Mouse (Mus musculus): ENCODE measurements around the gene Stk16. TPM values are rescaled to one million over a fixed set of nuclear protein-coding genes. Genes with fewer than 3 reads are reported as not detected.
A peak's percentile ranks its signal among the peaks of the same experiment; 100 is the strongest.

Gene Stk16
- polyA plus RNA-seq, 1 experiment from 2014 or later, result 54.4 TPM

DNA sequence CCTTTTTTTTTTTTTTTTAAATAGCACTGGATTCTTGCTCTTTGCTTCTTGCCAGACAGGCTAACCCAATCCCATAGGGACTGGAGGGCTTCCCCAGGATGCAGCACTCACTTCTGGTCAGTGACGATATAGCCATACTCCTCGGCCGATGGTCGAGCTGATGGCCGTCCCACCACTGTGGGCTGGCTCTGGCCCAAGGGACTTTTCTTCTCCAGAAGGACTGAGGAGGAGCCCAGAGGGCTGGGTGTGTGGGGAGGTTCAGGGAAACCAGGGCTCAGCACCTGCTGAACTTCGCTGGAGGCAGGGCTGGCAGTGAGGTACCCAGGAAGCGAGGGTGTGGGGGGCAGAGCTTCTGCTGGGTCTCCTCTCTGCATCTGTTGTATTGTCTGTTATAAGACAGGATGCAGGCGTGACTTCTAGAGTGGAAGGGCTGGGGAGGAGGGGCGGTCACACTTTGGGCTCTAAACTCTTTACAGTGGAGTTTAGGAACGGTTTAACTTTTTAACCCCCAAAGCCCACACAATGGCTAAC, 44.9 kb downstream of the Stk16 start:
- no peak overlapping the region for H3K4me3 ChIP-seq (ENCODE audit: low read depth, low read length)
- no peaks in the 10 kb centered on the region for H3K36me3 ChIP-seq (ENCODE audit: control insufficient read depth, insufficient read depth)
- ATAC-seq, result no peak
- H3K9me3 ChIP-seq (ENCODE audit: control insufficient read depth), result no peaks in the 10 kb centered on the region
- no peaks in the 10 kb centered on the region for H3K27me3 ChIP-seq (replicated peaks; ENCODE audit: control insufficient read depth, insufficient read depth, low read length)
- H3K4me2 ChIP-seq (replicated peaks; ENCODE audit: low read depth), result no peak overlapping the region
- H3K27ac ChIP-seq (ENCODE audit: low read depth, low read length), result no peak overlapping the region
- no peak overlapping the region for H3K9ac ChIP-seq (ENCODE audit: low read depth, low read length)
- TF ChIP-seq CTCF (IDR thresholded peaks at IDR 0.05; ENCODE audit: low read depth), result no peak
- WGBS, result 58% methylated on average over 10 of the region's 10 CpGs
- H3K4me1 ChIP-seq (replicated peaks; ENCODE audit: control insufficient read depth, insufficient read depth, low read length), result no peaks in the 10 kb centered on the region

DNA sequence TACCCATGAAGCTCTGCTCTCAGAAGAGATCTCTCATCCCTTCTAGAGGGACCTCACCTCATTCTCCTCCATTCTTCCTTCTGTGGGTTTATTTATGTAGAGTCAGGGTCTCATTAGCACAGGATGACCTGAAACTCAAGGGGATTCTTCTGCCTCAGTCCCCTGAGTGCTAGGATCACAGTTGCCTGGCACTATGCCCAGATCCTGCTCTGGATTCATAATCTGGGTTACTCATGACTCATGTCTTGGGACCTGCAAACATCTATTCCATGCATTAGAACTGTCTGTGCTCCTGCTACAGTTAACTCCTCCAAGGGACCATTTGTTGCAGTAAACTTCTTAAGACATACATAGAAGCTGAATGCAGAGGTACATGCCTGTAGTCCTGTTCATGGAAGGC, 50.6 kb downstream of the Stk16 start:
- Histone ChIP-seq H3K27me3 (replicated peaks; ENCODE audit: control insufficient read depth, insufficient read depth, low read length) (peaks cover 37% of the 10 kb centered on the region), H3K36me3 (ENCODE audit: control insufficient read depth, insufficient read depth) (no peaks in the 10 kb centered on the region), H3K9me3 (ENCODE audit: control insufficient read depth) (no peaks in the 10 kb centered on the region), H3K4me1 (replicated peaks; ENCODE audit: control insufficient read depth, insufficient read depth, low read length) (no peaks in the 10 kb centered on the region), H3K9ac (ENCODE audit: low read depth, low read length) (no peak overlapping the region), H3K4me3 (ENCODE audit: low read depth, low read length) (no peak overlapping the region), H3K27ac (ENCODE audit: low read depth, low read length) (no peak overlapping the region), H3K4me2 (replicated peaks; ENCODE audit: low read depth) (no peak overlapping the region)
- TF ChIP-seq CTCF (IDR thresholded peaks at IDR 0.05; ENCODE audit: low read depth), result no peak
- no peak for ATAC-seq

DNA sequence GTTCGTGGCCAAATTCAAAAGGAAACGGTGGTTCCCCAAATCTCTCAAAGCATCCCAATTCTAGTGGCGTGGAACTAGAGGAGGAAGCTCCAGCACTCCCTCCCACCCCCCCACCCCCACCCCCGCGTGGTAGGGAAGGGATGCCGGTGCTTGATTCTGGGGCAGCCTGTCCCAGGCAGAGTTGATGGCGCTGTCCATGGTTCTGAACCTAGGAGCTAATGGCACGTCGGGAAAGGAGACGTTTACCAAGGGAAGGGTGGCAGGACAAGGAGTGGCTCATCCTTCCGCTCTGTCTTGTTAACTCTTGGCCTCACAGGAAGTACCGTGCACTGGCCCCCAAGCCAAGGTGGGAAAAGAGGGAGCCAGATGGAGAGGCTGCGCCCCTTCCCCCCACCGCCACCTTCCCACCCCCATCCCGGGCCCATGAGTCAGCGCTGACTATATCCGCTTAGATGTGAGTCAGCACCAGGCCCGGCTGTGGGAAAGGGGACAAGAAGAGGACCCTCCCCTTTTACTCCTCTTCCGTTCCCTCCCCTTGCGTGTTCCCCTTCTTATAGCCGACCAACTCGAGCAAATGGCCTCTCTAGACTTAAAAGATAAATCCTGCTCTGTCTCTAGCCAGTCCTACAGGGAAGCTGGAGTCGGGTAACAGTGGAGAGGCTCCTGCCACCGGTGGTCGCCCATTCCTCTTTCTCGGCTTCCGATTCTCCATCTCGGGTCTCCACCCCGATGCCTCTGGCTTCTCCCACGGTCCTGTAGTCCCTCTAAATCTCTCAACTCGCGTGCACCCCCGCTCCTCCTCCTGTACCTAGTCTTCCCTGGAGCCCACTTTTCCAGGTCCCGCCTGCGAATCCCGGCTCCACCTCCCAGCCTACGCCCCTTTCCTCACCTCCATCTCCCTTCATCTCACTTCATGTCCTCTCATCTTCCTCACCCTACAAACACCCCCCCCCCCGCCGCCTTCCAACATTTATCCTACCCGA, 52.6 kb downstream of the Stk16 start:
- peak; percentile 16; the same call in 1 of the 2 replicates for ATAC-seq
- Histone ChIP-seq H3K4me1 (replicated peaks; ENCODE audit: control insufficient read depth, insufficient read depth, low read length) (no peaks in the 10 kb centered on the region), H3K4me2 (replicated peaks; ENCODE audit: low read depth) (0 out of 2 replicates have a peak overlapping the region, but pooled peaks have one; percentile 6), H3K9me3 (ENCODE audit: control insufficient read depth) (no peaks in the 10 kb centered on the region), H3K27ac (ENCODE audit: low read depth, low read length) (no peak overlapping the region), H3K9ac (ENCODE audit: low read depth, low read length) (no peak overlapping the region), H3K36me3 (ENCODE audit: control insufficient read depth, insufficient read depth) (no peaks in the 10 kb centered on the region), H3K27me3 (replicated peaks; ENCODE audit: control insufficient read depth, insufficient read depth, low read length) (peaks cover 37% of the 10 kb centered on the region), H3K4me3 (ENCODE audit: low read depth, low read length) (no peak overlapping the region; the same call in 1 of the 2 replicates)
- TF ChIP-seq CTCF (IDR thresholded peaks at IDR 0.05; ENCODE audit: low read depth), result no peak
- WGBS, result 2% methylated on average over 39 of the region's 40 CpGs

DNA sequence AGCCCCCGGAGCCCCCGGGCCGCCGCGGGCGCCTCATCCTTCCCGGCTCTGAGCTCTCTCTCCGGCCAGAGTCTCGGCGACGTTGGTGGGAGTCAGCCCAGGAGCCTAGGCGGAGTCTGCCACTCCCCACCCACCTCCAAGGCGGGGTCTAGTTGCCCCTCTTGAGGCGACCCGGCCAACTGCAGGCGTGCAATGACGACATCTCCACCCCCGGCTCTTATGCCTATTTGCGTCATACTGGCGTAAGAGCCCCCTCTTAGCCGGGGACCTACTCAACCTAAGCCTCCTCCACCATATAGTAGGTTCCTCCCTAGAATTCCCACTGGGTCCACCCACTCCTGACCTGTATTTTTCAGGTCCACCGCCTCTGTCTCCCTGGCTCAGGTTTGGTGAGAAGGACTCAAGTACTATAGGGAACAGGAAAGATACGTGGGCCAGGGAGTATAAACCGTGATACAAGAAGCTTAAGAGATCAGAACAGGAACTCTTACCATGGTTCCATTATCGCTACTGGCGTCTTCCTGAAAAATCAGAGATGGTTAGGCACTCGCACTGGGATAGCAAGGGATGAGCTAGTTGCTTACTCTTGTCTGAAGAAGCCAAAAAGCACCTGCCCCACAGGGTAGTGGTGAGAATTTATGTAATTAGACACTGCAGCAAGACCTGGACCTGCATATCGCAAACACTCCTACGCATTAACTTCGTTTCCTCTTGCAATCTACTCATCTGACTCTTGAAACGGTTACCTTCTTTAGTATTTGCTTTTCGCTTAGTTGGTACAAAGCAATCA, 53.6 kb downstream of the Stk16 start, which contains the start of gene Ptprn:
Ptprn (minus strand) TSS at position 412 of the 790 bp plus-strand sequence.
- ATAC-seq, result no peak
- peaks cover 40% of the 10 kb centered on the region for H3K27me3 ChIP-seq (replicated peaks; ENCODE audit: control insufficient read depth, insufficient read depth, low read length)
- WGBS, result 12% methylated on average over 31 of the region's 32 CpGs
- H3K9ac ChIP-seq (ENCODE audit: low read depth, low read length), result no peak within 1 kb of the TSS
- no peaks in the 10 kb centered on the region for H3K36me3 ChIP-seq (ENCODE audit: control insufficient read depth, insufficient read depth)
- no peak within 1 kb of the TSS for H3K4me2 ChIP-seq (replicated peaks; ENCODE audit: low read depth)
- no peak for TF ChIP-seq CTCF (IDR thresholded peaks at IDR 0.05; ENCODE audit: low read depth)
- no peaks in the 10 kb centered on the region for H3K9me3 ChIP-seq (ENCODE audit: control insufficient read depth)
- H3K4me3 ChIP-seq (ENCODE audit: low read depth, low read length), result peak within 1 kb of the TSS; percentile 11; the same call in 1 of the 2 replicates
- no peak within 1 kb of the TSS for H3K27ac ChIP-seq (ENCODE audit: low read depth, low read length)
- no peaks in the 10 kb centered on the region for H3K4me1 ChIP-seq (replicated peaks; ENCODE audit: control insufficient read depth, insufficient read depth, low read length)

Small RNAs within 50 kb of the gene (microRNA-seq; reads per million reads assigned to microRNA genes)
- gene Gm27943, result not detected

Other genes starting within 250 kb of the Stk16 start
- 5.0 TPM in 2 replicates for gene Nhej1, start 85.6 kb upstream of the Stk16 start, polyA plus RNA-seq (2015; fragmentation: Nextera tagmentation; extraction: Ambion mirVana)
- gene Slc23a3, start 76.9 kb upstream of the Stk16 start, polyA plus RNA-seq (2015; fragmentation: Nextera tagmentation; extraction: Ambion mirVana), result 2.5 and 3.2 TPM in 2 replicates
- 45.6 and 45.9 TPM in 2 replicates for gene Cnppd1, start 68.1 kb upstream of the Stk16 start, polyA plus RNA-seq (2015; fragmentation: Nextera tagmentation; extraction: Ambion mirVana)
- 48.4 and 49.0 TPM in 2 replicates for gene Retreg2, start 68.1 kb upstream of the Stk16 start, polyA plus RNA-seq (2015; fragmentation: Nextera tagmentation; extraction: Ambion mirVana)
- gene Zfand2b, start 42.2 kb upstream of the Stk16 start, polyA plus RNA-seq (2015; fragmentation: Nextera tagmentation; extraction: Ambion mirVana), result 47.5 and 51.2 TPM in 2 replicates
- 13.9 and 17.1 TPM in 2 replicates for gene Abcb6, start 30.4 kb upstream of the Stk16 start, polyA plus RNA-seq (2015; fragmentation: Nextera tagmentation; extraction: Ambion mirVana)
- gene Ankzf1, start 18.7 kb upstream of the Stk16 start, polyA plus RNA-seq (2015; fragmentation: Nextera tagmentation; extraction: Ambion mirVana), result 10.7 and 10.8 TPM in 2 replicates
- gene Atg9a, start 18.6 kb upstream of the Stk16 start, polyA plus RNA-seq (2015; fragmentation: Nextera tagmentation; extraction: Ambion mirVana), result 23.5 and 25.2 TPM in 2 replicates
- 3.6 and 3.7 TPM in 2 replicates for gene Glb1l, start within 50 bp of the Stk16 start, polyA plus RNA-seq (2015; fragmentation: Nextera tagmentation; extraction: Ambion mirVana)
- 113 and 119 TPM in 2 replicates for gene Tuba4a, start 9.0 kb downstream of the Stk16 start, polyA plus RNA-seq (2015; fragmentation: Nextera tagmentation; extraction: Ambion mirVana)
- not detected in 2 replicates for gene A630095N17Rik, start 21.3 kb downstream of the Stk16 start, polyA plus RNA-seq (2015; fragmentation: Nextera tagmentation; extraction: Ambion mirVana)
- gene Dnajb2, start 25.6 kb downstream of the Stk16 start, polyA plus RNA-seq (2015; fragmentation: Nextera tagmentation; extraction: Ambion mirVana), result 10.9 and 11.4 TPM in 2 replicates
- gene Ptprn, start 53.7 kb downstream of the Stk16 start, polyA plus RNA-seq (2015; fragmentation: Nextera tagmentation; extraction: Ambion mirVana), result 3.0 TPM in 2 replicates
- gene Resp18, start 67.6 kb downstream of the Stk16 start, polyA plus RNA-seq (2015; fragmentation: Nextera tagmentation; extraction: Ambion mirVana), result 12.9 and 15.9 TPM in 2 replicates
- gene Dnpep, start 107.2 kb downstream of the Stk16 start, polyA plus RNA-seq (2015; fragmentation: Nextera tagmentation; extraction: Ambion mirVana), result 125 and 130 TPM in 2 replicates
- gene Des, start 149.5 kb downstream of the Stk16 start, polyA plus RNA-seq (2015; fragmentation: Nextera tagmentation; extraction: Ambion mirVana), result 233 and 254 TPM in 2 replicates
- 20.1 and 21.3 TPM in 2 replicates for gene Speg, start 164.5 kb downstream of the Stk16 start, polyA plus RNA-seq (2015; fragmentation: Nextera tagmentation; extraction: Ambion mirVana)
- gene Gmppa, start 225.1 kb downstream of the Stk16 start, polyA plus RNA-seq (2015; fragmentation: Nextera tagmentation; extraction: Ambion mirVana), result 121 and 124 TPM in 2 replicates
- gene Asic4, start 239.6 kb downstream of the Stk16 start, polyA plus RNA-seq (2015; fragmentation: Nextera tagmentation; extraction: Ambion mirVana), result 0.97 and 1.2 TPM in 2 replicates